Mouse (Mus musculus) intestine, embryonic 14.5 days (tissue): Measurements from ENCODE around the gene P2rx3. TPM values are rescaled to one million over a fixed set of nuclear protein-coding genes. Genes with fewer than 3 reads are reported as not detected.
A peak's percentile ranks its signal among the peaks of the same experiment; 100 is the strongest.

ENCODE experiments used
- ATAC-seq: fragments of 200-750 bp; cut with Nextera tagmentation; replicated peaks from 2 replicates; pipeline ENCODE4 v1.8.0; 2017; ENCODE audit warnings: low read depth, moderate number of reproducible peaks, moderate TSS enrichment, moderate library complexity; ENCODE audit not compliant: low FRiP score, low TSS enrichment
- DNase-seq: peaks from one replicate; pipeline ENCODE4 v3.0.0-alpha.2; 2018; ENCODE audit warnings: low spot score
- H3K27ac ChIP-seq: fragments of 300-500 bp; sonication (generic); 2 replicates; pipeline ENCODE4 v1.5.1; 2014; ENCODE audit warnings: low read depth, mild to moderate bottlenecking, control low read depth
- H3K27me3 ChIP-seq: fragments of 300-500 bp; sonication (generic); replicated peaks from 2 replicates; pipeline ENCODE4 v1.6.1; 2014; ENCODE audit warnings: low read length, control low read depth; ENCODE audit not compliant: control insufficient read depth, insufficient read depth
- H3K36me3 ChIP-seq: fragments of 300-500 bp; sonication (generic); 2 replicates; pipeline ENCODE4 v1.6.1; 2014; ENCODE audit warnings: low read length, control low read depth; ENCODE audit not compliant: control insufficient read depth, insufficient read depth
- H3K4me1 ChIP-seq: fragments of 300-500 bp; sonication (generic); replicated peaks from 2 replicates; pipeline ENCODE4 v1.6.1; 2014; ENCODE audit warnings: low read length, control low read depth, mixed read lengths; ENCODE audit not compliant: control insufficient read depth, insufficient read depth
- H3K4me2 ChIP-seq: fragments of 300-500 bp; sonication (generic); 2 replicates; pipeline ENCODE4 v1.6.1; 2014; ENCODE audit warnings: low read length
- H3K4me3 ChIP-seq: fragments of 300-500 bp; sonication (generic); 2 replicates; pipeline ENCODE4 v1.5.1; 2014; ENCODE audit warnings: low read depth, low read length, control low read depth, mixed read lengths
- H3K9ac ChIP-seq: fragments of 300-500 bp; sonication (generic); 2 replicates; pipeline ENCODE4 v1.6.1; 2014; ENCODE audit warnings: mild to moderate bottlenecking, low read length
- H3K9me3 ChIP-seq: fragments of 300-500 bp; sonication (generic); 2 replicates; pipeline ENCODE4 v1.6.1; 2016; ENCODE audit warnings: low read length, control low read depth; ENCODE audit not compliant: control insufficient read depth
- WGBS: fragments of 180-500 bp; shearing (Covaris S2); extraction: QIAGEN DNeasy Blood & Tissue Kit; methylation state at CpG from one replicate; pipeline ENCODE4 v1.1.7; 2014; 5-methylcytosine and 5-hydroxymethylcytosine counted together
- polyA plus RNA-seq: library from polyadenylated mRNA; unstranded; fragments of >200 nt; fragmentation: Nextera tagmentation; extraction: Ambion mirVana; gene quantifications from 2 replicates; pipeline ENCODE4 v1.2.1, GENCODE M21; 2014

Gene P2rx3
- polyA plus RNA-seq, 1 experiment from 2014 or later = 0.62 TPM

DNA sequence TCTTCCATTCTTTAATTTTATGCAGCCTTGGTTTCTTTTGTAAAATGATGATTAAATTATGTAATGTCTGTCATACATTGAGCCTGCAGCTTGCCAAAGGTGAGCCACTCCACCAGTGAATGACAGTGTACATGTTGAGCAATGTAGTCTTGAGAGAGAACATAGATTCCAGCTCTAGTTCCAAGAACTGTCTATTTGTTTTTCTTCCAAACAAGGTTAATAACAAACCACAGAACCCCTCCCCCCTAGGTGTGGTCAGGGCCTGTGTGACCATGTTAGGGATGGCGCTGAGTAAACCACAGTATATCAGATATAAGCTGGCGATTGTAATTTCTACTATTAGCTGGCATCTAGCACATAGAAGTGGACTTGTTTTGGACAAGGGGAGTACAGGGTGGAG, 40.9 kb downstream of the P2rx3 start:
- Histone ChIP-seq H3K4me2 (no peak overlapping the region), H3K4me1 (no peaks in the 10 kb centered on the region), H3K27me3 (no peaks in the 10 kb centered on the region), H3K27ac (no peak overlapping the region), H3K4me3 (no peak overlapping the region), H3K9me3 (no peaks in the 10 kb centered on the region), H3K9ac (no peak overlapping the region), H3K36me3 (no peaks in the 10 kb centered on the region)
- 90% methylated on average over 2 of the region's 2 CpGs for WGBS
- no peak for ATAC-seq
- peak; percentile 20 for DNase-seq

DNA sequence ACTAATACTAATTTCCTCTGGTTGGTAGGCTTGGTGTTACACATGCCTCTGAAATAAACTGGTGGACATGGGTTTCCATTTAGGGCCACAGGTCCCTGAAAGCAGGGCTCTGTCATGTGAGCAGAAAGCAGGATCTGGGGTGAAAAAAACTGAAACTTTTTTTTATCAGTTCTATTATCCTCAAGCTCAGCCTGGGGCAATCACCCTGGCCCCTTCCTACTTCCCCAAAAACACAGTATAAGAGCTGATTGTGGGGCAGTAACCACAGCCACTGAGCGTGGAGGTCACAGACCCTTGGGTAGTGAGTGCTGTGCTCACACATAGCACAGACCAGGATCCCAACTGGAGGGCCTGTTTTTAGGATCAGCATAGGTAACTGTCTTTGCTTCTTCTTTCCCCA, 49.3 kb downstream of the P2rx3 start, which contains the start of gene Prg3:
Gene Prg3, plus strand, starts transcription at position 286 of the 400 bp plus-strand sequence.
- ATAC-seq (no peak), DNase-seq (no peak)
- H3K36me3 ChIP-seq = no peaks in the 10 kb centered on the region
- no peaks in the 10 kb centered on the region for H3K4me1 ChIP-seq
- WGBS = 83% methylated on average over 1 of the region's 1 CpGs
- H3K27ac ChIP-seq = no peak within 1 kb of the TSS
- no peaks in the 10 kb centered on the region for H3K27me3 ChIP-seq
- H3K4me3 ChIP-seq = no peak within 1 kb of the TSS
- H3K9me3 ChIP-seq = no peaks in the 10 kb centered on the region
- H3K4me2 ChIP-seq = no peak within 1 kb of the TSS
- H3K9ac ChIP-seq = no peak within 1 kb of the TSS

DNA sequence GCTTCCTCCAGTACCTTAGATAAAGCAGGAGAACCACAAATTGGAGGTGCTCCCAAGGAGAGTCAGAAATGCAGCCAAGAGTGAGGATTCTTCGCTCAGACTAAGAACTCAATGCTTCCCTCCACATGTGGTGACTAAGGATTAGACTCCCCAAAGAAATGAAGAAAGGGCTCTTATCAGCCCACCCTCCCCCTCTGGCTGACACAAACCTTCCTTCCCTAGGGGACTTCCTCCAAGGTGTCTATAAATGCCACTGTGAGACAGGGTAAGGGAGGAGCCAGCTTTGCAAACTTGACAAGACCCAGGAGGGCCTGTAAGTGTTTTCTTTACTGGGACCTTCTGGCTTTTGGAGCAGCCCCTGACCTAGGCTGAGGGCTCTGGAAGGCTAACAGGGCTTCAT, 57.1 kb downstream of the P2rx3 start, which contains the start of gene Prg2:
Gene Prg2, plus strand, starts transcription at position 274 of the 400 bp plus-strand sequence.
- Histone ChIP-seq H3K36me3 (no peaks in the 10 kb centered on the region), H3K4me2 (no peak within 1 kb of the TSS), H3K27ac (no peak within 1 kb of the TSS), H3K4me1 (0 out of 2 replicates have a peak, but pooled peaks cover 3% of the 10 kb centered on the region), H3K9ac (no peak within 1 kb of the TSS), H3K9me3 (no peaks in the 10 kb centered on the region), H3K27me3 (no peaks in the 10 kb centered on the region), H3K4me3 (no peak within 1 kb of the TSS)
- ATAC-seq (no peak), DNase-seq (no peak)
- WGBS = 54% methylated on average over 1 of the region's 1 CpGs

DNA sequence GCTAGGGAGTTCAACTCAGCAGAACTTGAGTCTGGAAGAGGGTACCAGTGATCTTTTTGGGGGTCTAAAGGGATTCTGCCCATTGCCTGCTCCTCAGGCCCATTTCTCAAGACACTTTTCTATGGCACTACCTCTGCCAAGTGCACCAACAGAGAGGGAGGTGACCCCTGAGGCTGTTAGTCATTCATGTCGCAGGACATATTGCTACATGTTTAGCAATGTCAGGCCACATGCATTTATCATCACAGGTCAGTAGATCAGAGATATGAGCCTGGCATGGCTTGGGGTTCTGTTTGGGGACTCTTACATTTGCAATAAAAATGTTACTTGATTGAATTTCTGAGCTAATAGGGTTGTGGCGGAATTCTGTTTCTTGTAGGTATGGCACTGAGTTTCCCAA, 61.7 kb downstream of the P2rx3 start:
- H3K27me3 ChIP-seq = no peaks in the 10 kb centered on the region
- WGBS = 88% methylated on average over 2 of the region's 2 CpGs
- no peaks in the 10 kb centered on the region for H3K36me3 ChIP-seq
- H3K9ac ChIP-seq = no peak overlapping the region
- no peak overlapping the region for H3K4me3 ChIP-seq
- DNase-seq = no peak
- no peak for ATAC-seq
- no peak overlapping the region for H3K27ac ChIP-seq
- H3K4me2 ChIP-seq = no peak overlapping the region
- 0 out of 2 replicates have a peak, but pooled peaks cover 3% of the 10 kb centered on the region for H3K4me1 ChIP-seq
- H3K9me3 ChIP-seq = no peaks in the 10 kb centered on the region

DNA sequence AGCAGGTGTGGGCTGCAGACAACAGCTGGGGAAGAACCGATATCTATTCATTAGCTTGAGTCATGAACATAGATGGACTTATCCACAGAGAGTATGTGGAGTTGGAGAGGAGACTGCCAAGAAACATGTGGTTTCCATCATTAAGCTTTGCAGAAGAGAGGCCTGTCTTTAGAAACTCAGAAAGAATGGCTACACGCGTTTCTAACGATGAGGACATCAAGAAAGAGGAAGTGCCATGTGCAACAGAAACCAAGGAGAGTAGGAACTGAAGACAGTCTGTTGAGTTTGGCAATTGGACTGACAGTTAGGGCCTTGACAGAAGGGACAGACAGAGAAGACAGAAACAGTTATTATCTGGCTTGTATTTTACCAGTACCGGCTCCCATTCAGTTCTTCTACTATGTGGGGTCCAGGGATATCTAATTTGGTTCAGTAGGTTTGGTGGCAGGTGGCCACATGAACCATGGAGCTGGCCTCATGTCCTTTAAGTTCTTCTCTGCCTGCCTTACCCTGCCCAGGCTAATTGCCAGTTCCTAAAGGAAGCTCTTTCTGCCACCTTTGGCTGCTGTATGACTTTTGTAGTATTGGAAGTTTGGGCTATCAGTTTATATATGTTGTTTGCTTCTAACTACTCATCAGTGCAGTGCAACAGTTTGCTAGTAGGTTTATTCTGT, 69.8 kb downstream of the P2rx3 start:
- WGBS = 90% methylated on average over 5 of the region's 5 CpGs
- no peak overlapping the region for H3K4me3 ChIP-seq
- H3K9ac ChIP-seq = no peak overlapping the region
- no peaks in the 10 kb centered on the region for H3K27me3 ChIP-seq
- no peaks in the 10 kb centered on the region for H3K9me3 ChIP-seq
- H3K4me2 ChIP-seq = no peak overlapping the region
- no peaks in the 10 kb centered on the region for H3K4me1 ChIP-seq
- H3K27ac ChIP-seq = no peak overlapping the region
- no peaks in the 10 kb centered on the region for H3K36me3 ChIP-seq
- ATAC-seq (no peak), DNase-seq (peak; percentile 38)

DNA sequence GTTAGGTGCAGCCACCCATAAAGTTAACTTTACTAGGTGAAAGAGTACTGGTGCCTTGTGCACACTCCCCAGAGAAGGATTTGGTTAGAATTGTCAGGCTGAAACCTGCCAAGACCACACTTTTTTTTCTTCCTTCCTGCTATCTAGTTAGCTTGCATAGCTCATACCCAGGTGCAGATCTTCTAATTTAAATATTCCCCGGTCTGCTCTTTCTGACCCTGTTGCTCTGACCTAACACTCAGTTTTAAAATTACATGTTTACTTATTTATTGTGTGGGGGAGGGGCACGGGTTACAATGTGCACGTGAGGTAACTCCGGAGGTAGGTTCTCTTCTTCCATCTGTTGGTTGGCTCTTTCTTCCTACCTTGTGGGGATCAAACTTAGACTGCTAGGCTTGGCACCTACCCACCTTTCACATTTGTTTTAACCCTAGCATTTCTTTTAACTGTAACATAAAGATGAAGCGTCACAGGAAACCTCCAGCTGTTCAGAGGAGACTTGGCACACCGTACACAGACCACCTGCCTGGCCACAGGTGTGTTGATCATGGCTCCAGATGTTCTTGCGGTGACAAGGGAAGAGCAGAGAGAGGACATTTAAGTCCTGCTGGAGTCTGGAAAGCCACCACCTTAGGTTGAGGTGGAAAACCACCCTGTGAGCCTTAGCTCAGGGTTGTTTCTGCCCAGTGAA, 73.0 kb downstream of the P2rx3 start:
- ATAC-seq = no peak

DNA sequence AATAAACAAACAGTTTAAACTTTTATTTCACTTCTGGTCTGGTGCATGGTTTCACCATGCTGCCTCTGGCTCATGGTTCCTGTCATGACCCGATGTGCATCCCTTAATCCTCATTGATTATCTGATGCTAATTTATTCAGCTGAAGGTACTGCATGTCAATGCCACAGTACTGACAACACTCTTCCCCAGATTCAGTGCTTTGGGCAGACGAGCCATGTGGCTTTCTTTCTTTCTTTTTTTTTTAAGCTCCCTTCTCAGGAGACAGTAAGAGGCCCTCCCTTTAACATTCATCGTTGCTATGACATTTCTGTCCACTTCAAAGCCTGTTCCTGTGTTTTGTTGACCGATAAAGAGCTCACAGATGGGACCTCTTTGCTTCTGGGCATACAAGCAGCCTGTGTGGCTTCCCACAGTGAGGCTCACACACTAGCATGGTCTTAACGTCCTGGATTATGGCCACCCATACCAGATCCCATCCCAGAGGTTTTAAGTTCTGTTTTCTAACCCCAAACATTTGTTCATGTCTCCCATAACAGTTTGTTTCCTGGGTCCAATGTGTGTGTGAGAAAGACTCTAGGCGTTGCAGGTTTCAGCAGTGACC, 74.3 kb downstream of the P2rx3 start:
- DNase-seq = peak; percentile 24
- H3K4me3 ChIP-seq = no peak overlapping the region

More for the DNA sequence above, 73.0 kb downstream of the P2rx3 start:
- 93% methylated on average over 7 of the region's 7 CpGs for WGBS
- Histone ChIP-seq H3K9ac (no peak overlapping the region), H3K9me3 (no peaks in the 10 kb centered on the region), H3K4me1 (no peaks in the 10 kb centered on the region), H3K27me3 (no peaks in the 10 kb centered on the region), H3K27ac (no peak overlapping the region), H3K36me3 (no peaks in the 10 kb centered on the region), H3K4me3 (no peak overlapping the region), H3K4me2 (no peak overlapping the region)
- DNase-seq = peak; percentile 32

DNA sequence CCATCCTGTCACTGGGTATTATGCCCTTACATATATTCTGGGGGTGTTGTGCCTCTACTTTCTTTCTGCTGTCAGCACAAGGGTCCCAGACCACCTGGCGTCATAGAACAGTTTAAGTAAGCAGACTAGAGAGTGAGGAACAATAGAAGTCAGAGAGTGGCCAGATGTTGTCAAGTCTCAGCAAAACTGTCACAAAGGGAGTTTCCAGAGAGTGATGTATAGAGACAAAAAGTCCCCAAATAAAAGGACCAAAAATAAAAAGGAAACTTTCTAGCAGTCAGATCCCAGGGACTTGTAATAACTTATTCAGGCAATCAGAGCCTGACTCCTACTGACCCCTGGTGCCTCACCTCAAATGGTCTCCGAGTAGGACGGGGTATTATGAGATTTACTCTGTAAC, 75.4 kb downstream of the P2rx3 start:
- Histone ChIP-seq H3K4me2 (no peak overlapping the region), H3K36me3 (peaks cover 17% of the 10 kb centered on the region), H3K4me3 (no peak overlapping the region), H3K9me3 (no peaks in the 10 kb centered on the region), H3K27ac (no peak overlapping the region), H3K4me1 (no peaks in the 10 kb centered on the region), H3K9ac (no peak overlapping the region), H3K27me3 (no peaks in the 10 kb centered on the region)
- WGBS = 76% methylated on average over 3 of the region's 3 CpGs
- ATAC-seq (no peak), DNase-seq (peak; percentile 10)

More for the DNA sequence above, 74.3 kb downstream of the P2rx3 start:
- Histone ChIP-seq H3K4me1 (no peaks in the 10 kb centered on the region), H3K27me3 (no peaks in the 10 kb centered on the region), H3K36me3 (peaks cover 7% of the 10 kb centered on the region), H3K9me3 (no peaks in the 10 kb centered on the region), H3K27ac (no peak overlapping the region), H3K4me2 (no peak overlapping the region), H3K9ac (no peak overlapping the region)
- 40% methylated on average over 6 of the region's 6 CpGs for WGBS
- ATAC-seq = no peak
